Mouse (Mus musculus): ENCODE data around the gene Wnt7b.

- no peak for TF ChIP-seq CTCF (IDR thresholded peaks at IDR 0.05; ENCODE audit: extremely low read depth, insufficient read length, insufficient replicate concordance, low read depth, low read length)
- TF ChIP-seq POLR2A (IDR thresholded peaks at IDR 0.05; ENCODE audit: low read depth, low read length) = no peak
These were observed 8.6 kb upstream of the Wnt7b start for GRCm38 (mm10) chr15:85590831-85591230.
